Mouse (Mus musculus) CH12.LX (cell line): ENCODE results near the gene Pdzrn4. TPM values are rescaled to one million over a fixed set of nuclear protein-coding genes. Genes with fewer than 3 reads are reported as not detected.

Source experiments
- DNase-seq: peaks from one replicate; pipeline ENCODE4 v3.0.0-alpha.2; 2013; ENCODE audit errors: extremely low read depth
- H3K27ac ChIP-seq: 2 replicates; pipeline ENCODE4 v1.5.1; 2012; ENCODE audit warnings: low read depth, mild to moderate bottlenecking, control low read depth, moderate library complexity; ENCODE audit not compliant: insufficient read depth
- H3K27me3 ChIP-seq: replicated peaks from 2 replicates; pipeline ENCODE3; 2012; ENCODE audit warnings: inconsistent platforms
- H3K36me3 ChIP-seq, 2 experiments: replicated peaks in 1 of 2; 2 replicates each; pipeline versions ENCODE3 to v1.6.1; 2012; ENCODE audit warnings: inconsistent platforms in 1 of 2, low read length in 1 of 2, mild to moderate bottlenecking in 1 of 2, mixed read lengths in 1 of 2, moderate library complexity in 1 of 2; ENCODE audit not compliant: control insufficient read depth in 1 of 2, insufficient read depth in 1 of 2
- H3K4me1 ChIP-seq, 2 experiments: 2 replicates each; pipeline ENCODE4 v1.6.1; 2012; ENCODE audit warnings: inconsistent platforms in 1 of 2, moderate library complexity in 1 of 2; ENCODE audit not compliant: insufficient read depth in 2 of 2, control insufficient read depth in 1 of 2
- H3K4me2 ChIP-seq: 2 replicates; pipeline ENCODE4 v1.6.1; 2012; ENCODE audit warnings: low read depth, mild to moderate bottlenecking, control low read depth; ENCODE audit not compliant: poor library complexity, insufficient read depth, severe bottlenecking
- H3K4me3 ChIP-seq, 3 experiments: fragments of 150-350 bp in 1 of 3; sonication (generic) in 1 of 3; replicated peaks in 1 of 3; 2 replicates each; pipeline versions ENCODE3 to v1.5.1; 2011 to 2012; ENCODE audit warnings: low read depth in 2 of 3, low read length in 2 of 3, mild to moderate bottlenecking in 2 of 3, moderate library complexity in 2 of 3, control low read depth in 1 of 3, improper control_type of control experiment in 1 of 3, inconsistent platforms in 1 of 3, mixed read lengths in 1 of 3; ENCODE audit not compliant: poor library complexity in 1 of 3
- H3K79me2 ChIP-seq: replicated peaks from 2 replicates; pipeline ENCODE4 v1.6.1; 2012; ENCODE audit warnings: mild to moderate bottlenecking, moderate library complexity; ENCODE audit not compliant: control insufficient read depth, poor library complexity, insufficient read depth, severe bottlenecking; ENCODE audit errors: extremely low read depth
- H3K9ac ChIP-seq: 2 replicates; pipeline ENCODE4 v1.6.1; 2012; ENCODE audit warnings: low read depth, mild to moderate bottlenecking, control low read depth, moderate library complexity; ENCODE audit not compliant: insufficient read depth
- H3K9me3 ChIP-seq: replicated peaks from 2 replicates; pipeline ENCODE3; 2012; ENCODE audit warnings: low read length, inconsistent platforms, mixed read lengths
- BHLHE40 ChIP-seq: IDR thresholded peaks from 2 replicates; pipeline ENCODE4 v1.6.1; 2011; ENCODE audit warnings: mild to moderate bottlenecking, low read depth, low read length, improper control_type of control experiment
- CHD1 ChIP-seq: IDR thresholded peaks from 2 replicates; pipeline ENCODE4 v1.6.1; 2012; ENCODE audit warnings: low read depth, low read length, improper control_type of control experiment, inconsistent platforms
- E2F4 ChIP-seq: IDR thresholded peaks from 2 replicates; pipeline ENCODE4 v1.6.1; 2011; ENCODE audit warnings: low read depth, low read length, improper control_type of control experiment; ENCODE audit not compliant: insufficient replicate concordance
- EP300 ChIP-seq: IDR thresholded peaks from 2 replicates; pipeline ENCODE4 v1.6.1; 2011; ENCODE audit warnings: low read length, improper control_type of control experiment
- ETS1 ChIP-seq: conservative IDR thresholded peaks from 2 replicates; pipeline ENCODE4 v1.6.1; 2012; ENCODE audit warnings: low read depth, mild to moderate bottlenecking, inconsistent platforms, low read length, improper control_type of control experiment, moderate library complexity
- GABPA ChIP-seq: IDR thresholded peaks from 2 replicates; pipeline ENCODE4 v1.6.1; 2012; ENCODE audit warnings: low read depth, low read length, improper control_type of control experiment, inconsistent platforms; ENCODE audit not compliant: insufficient replicate concordance
- HCFC1 ChIP-seq: IDR thresholded peaks from 2 replicates; pipeline ENCODE4 v1.6.1; 2012; ENCODE audit warnings: low read depth, mild to moderate bottlenecking, inconsistent platforms, low read length, improper control_type of control experiment
- IRF4 ChIP-seq: IDR thresholded peaks from 2 replicates; pipeline ENCODE4 v1.6.1; 2014; ENCODE audit warnings: low read depth, mild to moderate bottlenecking, inconsistent platforms, low read length, improper control_type of control experiment
- KAT2A ChIP-seq: IDR thresholded peaks from 2 replicates; pipeline ENCODE4 v1.6.1; 2012; ENCODE audit warnings: low read length, improper control_type of control experiment, inconsistent platforms; ENCODE audit not compliant: insufficient replicate concordance
- MAFK ChIP-seq: IDR thresholded peaks from 2 replicates; pipeline ENCODE4 v1.6.1; 2011; ENCODE audit warnings: low read length, improper control_type of control experiment; ENCODE audit not compliant: insufficient replicate concordance
- MAX ChIP-seq: IDR thresholded peaks from 2 replicates; pipeline ENCODE4 v1.6.1; 2011; ENCODE audit warnings: low read length, improper control_type of control experiment
- MAZ ChIP-seq: IDR thresholded peaks from 2 replicates; pipeline ENCODE4 v1.6.1; 2012; ENCODE audit warnings: low read depth, mild to moderate bottlenecking, inconsistent platforms, low read length, improper control_type of control experiment, moderate library complexity
- MEF2A ChIP-seq: IDR thresholded peaks from 2 replicates; pipeline ENCODE4 v1.6.1; 2014; ENCODE audit warnings: low read depth, mild to moderate bottlenecking, inconsistent platforms, low read length, improper control_type of control experiment, borderline replicate concordance
- MXI1 ChIP-seq: IDR thresholded peaks from 2 replicates; pipeline ENCODE4 v1.6.1; 2011; ENCODE audit warnings: mild to moderate bottlenecking, low read depth, low read length, improper control_type of control experiment
- MYC ChIP-seq: IDR thresholded peaks from 2 replicates; pipeline ENCODE4 v1.6.1; 2011; ENCODE audit warnings: low read depth, mild to moderate bottlenecking, improper control_type of control experiment, low read length
- NELFE ChIP-seq: IDR thresholded peaks from 2 replicates; pipeline ENCODE4 v1.6.1; 2011; ENCODE audit warnings: low read depth, low read length, improper control_type of control experiment
- NRF1 ChIP-seq: IDR thresholded peaks from 2 replicates; pipeline ENCODE4 v1.6.1; 2014; ENCODE audit warnings: low read depth, mild to moderate bottlenecking, inconsistent platforms, low read length, improper control_type of control experiment, moderate library complexity
- PAX5 ChIP-seq: IDR thresholded peaks from 2 replicates; pipeline ENCODE4 v1.6.1; 2012; ENCODE audit warnings: low read length, inconsistent platforms, mixed read lengths
- POLR2AphosphoS2 ChIP-seq: IDR thresholded peaks from 2 replicates; pipeline ENCODE4 v1.6.1; 2011; ENCODE audit warnings: low read depth, low read length, improper control_type of control experiment
- RAD21 ChIP-seq: IDR thresholded peaks from 2 replicates; pipeline ENCODE4 v1.6.1; 2011; ENCODE audit warnings: low read depth, mild to moderate bottlenecking, low read length, improper control_type of control experiment, moderate library complexity
- RCOR1 ChIP-seq: conservative IDR thresholded peaks from 2 replicates; pipeline ENCODE4 v1.6.1; 2012; ENCODE audit warnings: low read depth, mild to moderate bottlenecking, inconsistent platforms, low read length, improper control_type of control experiment
- SIN3A ChIP-seq: IDR thresholded peaks from 2 replicates; pipeline ENCODE4 v1.6.1; 2012; ENCODE audit warnings: low read length, improper control_type of control experiment, inconsistent platforms
- SMC3 ChIP-seq: IDR thresholded peaks from 2 replicates; pipeline ENCODE4 v1.6.1; 2011; ENCODE audit warnings: low read depth, low read length, improper control_type of control experiment
- UBTF ChIP-seq: IDR thresholded peaks from 2 replicates; pipeline ENCODE4 v1.6.1; 2012; ENCODE audit warnings: low read depth, mild to moderate bottlenecking, inconsistent platforms, low read length, improper control_type of control experiment, moderate library complexity
- USF1 ChIP-seq: IDR thresholded peaks from 2 replicates; pipeline ENCODE4 v1.6.1; 2014; ENCODE audit warnings: low read depth, mild to moderate bottlenecking, inconsistent platforms, low read length, improper control_type of control experiment
- USF2 ChIP-seq: conservative IDR thresholded peaks from 2 replicates; pipeline ENCODE4 v1.6.1; 2011; ENCODE audit warnings: low read depth, low read length, improper control_type of control experiment
- ZC3H11A ChIP-seq: IDR thresholded peaks from 2 replicates; pipeline ENCODE4 v1.6.1; 2012; ENCODE audit warnings: low read depth, mild to moderate bottlenecking, inconsistent platforms, low read length, improper control_type of control experiment
- ZKSCAN1 ChIP-seq: IDR thresholded peaks from 2 replicates; pipeline ENCODE4 v1.6.1; 2012; ENCODE audit warnings: low read depth, inconsistent platforms, low read length, improper control_type of control experiment, borderline replicate concordance
- ZNF384 ChIP-seq: IDR thresholded peaks from 2 replicates; pipeline ENCODE4 v1.6.1; 2012; ENCODE audit warnings: low read depth, low read length, improper control_type of control experiment, inconsistent platforms
- dilution Hi-C: fragments of 300-500 bp; cut with MboI; formaldehyde crosslinking; loops from 2 replicates; pipeline ENCODE4 v1.14.3; 2020; ENCODE audit warnings: low sequenced_read_pairs; ENCODE audit not compliant: extremely low pct_unique_long_range_greater_than_20kb, extremely low pct_ligation_motif_present
- in situ Hi-C: fragments of 300-500 bp; cut with MboI; formaldehyde crosslinking; loops from 3 replicates; pipeline ENCODE4 v1.14.3; 2019; ENCODE audit warnings: low sequenced_read_pairs, low pct_ligation_motif_present, low pct_unique_long_range_greater_than_20kb, mixed read lengths
- polyA plus RNA-seq: library from polyadenylated mRNA; unstranded; fragments of >175 nt; gene quantifications from 2 replicates; pipeline ENCODE4 v1.2.1, GENCODE M21; 2012; ENCODE audit warnings: low read depth; ENCODE audit not compliant: insufficient read length
- total RNA-seq, 2 experiments: library from RNA; depleted of rRNA; stranded (reverse); fragments of 300-350 nt in 1 of 2; fragments of >200 nt in 1 of 2; gene quantifications; 2 replicates each; pipeline ENCODE4 v1.2.3; 2012 to 2014

The Pdzrn4 gene
- total and polyA plus RNA-seq, 3 experiments: not detected

DNA sequence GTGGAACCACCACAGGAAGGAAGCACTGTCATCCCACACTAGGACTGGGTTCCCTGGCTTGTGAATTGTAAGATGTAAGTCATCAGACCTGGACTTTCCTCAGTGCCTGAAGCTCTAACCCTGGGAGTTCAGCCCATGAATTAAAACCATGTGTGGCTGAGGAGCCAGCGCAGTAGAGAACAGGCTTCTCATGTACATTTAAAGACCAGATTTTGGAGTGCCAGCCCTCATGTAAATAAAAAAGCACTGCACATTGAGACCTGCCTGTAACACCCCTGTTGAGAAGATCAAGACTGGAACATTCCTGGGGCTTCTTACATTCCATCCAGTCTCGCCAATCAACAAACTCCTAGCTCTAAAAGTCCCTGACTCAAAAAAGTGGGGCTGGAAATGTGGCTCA, 342.0 kb downstream of the Pdzrn4 start:
- H3K4me3 ChIP-seq: no peak overlapping the region
- no peaks in the 10 kb centered on the region for H3K27me3 ChIP-seq
- in situ Hi-C loops: no loop called here
- H3K4me1 ChIP-seq: no peaks in the 10 kb centered on the region
- TF ChIP-seq NELFE (no peak), USF2 (no peak), IRF4 (no peak), SMC3 (no peak), CHD1 (no peak), MAX (no peak), MEF2A (no peak), MXI1 (no peak), ZNF384 (no peak), ETS1 (no peak), MYC (no peak), GABPA (no peak), MAZ (no peak), UBTF (no peak), KAT2A (no peak), POLR2AphosphoS2 (no peak), ZC3H11A (no peak), RCOR1 (no peak), EP300 (no peak), SIN3A (no peak)
- TF ChIP-seq, all 38 proteins: peak for 0
- Histone ChIP-seq H3K9me3 (peaks cover 65% of the 10 kb centered on the region), H3K27ac (no peak overlapping the region), H3K9ac (no peak overlapping the region), H3K36me3 (no peaks in the 10 kb centered on the region), H3K79me2 (no peaks in the 10 kb centered on the region), H3K4me2 (no peak overlapping the region)
- no peak for DNase-seq
- dilution Hi-C loops: no loop called here

- Histone ChIP-seq H3K4me3 (no peak overlapping the region), H3K9me3 (peaks cover 71% of the 10 kb centered on the region), H3K79me2 (no peaks in the 10 kb centered on the region), H3K36me3 (no peaks in the 10 kb centered on the region)
- no peak for TF ChIP-seq MAFK
- TF ChIP-seq HCFC1: no peak
- no peak for TF ChIP-seq POLR2AphosphoS2
- no peak for TF ChIP-seq NRF1
- TF ChIP-seq KAT2A: no peak
- TF ChIP-seq SMC3: no peak
- no peak for TF ChIP-seq UBTF
- TF ChIP-seq SIN3A: no peak
- TF ChIP-seq E2F4: no peak
- no peak for TF ChIP-seq GABPA
- no peak for TF ChIP-seq PAX5
- no peak for TF ChIP-seq ZNF384
- no peak for TF ChIP-seq USF2
- no peak for TF ChIP-seq RAD21
- TF ChIP-seq ZKSCAN1: no peak
- no peak for TF ChIP-seq USF1
- TF ChIP-seq BHLHE40: no peak
- no peak for TF ChIP-seq MAX
- TF ChIP-seq MAZ: no peak
- no peak for TF ChIP-seq EP300
- TF ChIP-seq, all 38 proteins: peak for 0
- Histone ChIP-seq H3K27me3 (no peaks in the 10 kb centered on the region), H3K4me1 (no peaks in the 10 kb centered on the region), H3K9ac (no peak overlapping the region), H3K4me2 (no peak overlapping the region), H3K27ac (no peak overlapping the region)
- no peak for DNase-seq
- in situ Hi-C loops: no loop called here
- dilution Hi-C loops: no loop called here
Observed at GRCm38 (mm10) chr15:92739887-92740286, 343.2 kb downstream of the Pdzrn4 start.
